ENCODE assay signal across 16 mouse cellular contexts in the genomic region with DNA sequence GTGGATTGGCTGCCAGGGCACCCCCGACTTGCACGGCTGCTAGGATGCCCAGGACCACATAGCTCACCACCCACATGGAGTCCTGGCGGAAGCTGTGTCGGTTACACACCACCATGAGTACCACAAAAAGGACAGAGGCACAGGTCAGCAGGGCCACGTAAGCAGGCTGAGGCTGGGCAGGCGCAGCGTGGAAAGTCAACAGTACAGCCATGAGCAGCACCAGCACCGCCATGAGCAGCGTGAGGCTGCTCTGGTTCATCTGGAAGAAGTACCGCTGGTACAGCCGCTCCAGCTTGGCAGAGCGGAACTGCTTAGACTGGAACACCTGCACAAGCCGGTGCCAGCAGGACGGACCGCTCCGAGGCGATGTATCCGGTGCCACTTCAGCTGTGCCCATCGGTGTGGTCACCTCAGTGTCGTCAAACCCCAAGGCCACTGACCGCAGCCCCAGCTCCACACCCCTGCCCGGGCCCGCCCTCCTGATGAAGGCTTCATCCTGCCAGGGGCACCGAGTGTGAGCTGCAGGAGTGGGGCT. TPM values are rescaled to one million over a fixed set of nuclear protein-coding genes. Genes with fewer than 3 reads are reported as not detected.
DNase-seq lines count a peak whose midpoint lies in the region; ATAC-seq and TF ChIP-seq lines count a peak whose summit lies in the region.
"Had no signal": no experiment of that assay in that cellular context is flagged by ENCODE, and none has a peak within 500 bp of the region (broad histone marks: within the 10 kb centered on the region; RNA-seq: fewer than 3 reads in every experiment).

No protein-coding gene starts in this region.

- H3K4me3 ChIP-seq in E14TG2a.4 (replicated peaks; ENCODE audit: low read length): peak overlapping the region; percentile 73
- H3K4me3 ChIP-seq in heart, embryonic 15.5 days: peak overlapping the region; percentile 65
- no peak overlapping the region for H3K4me3 ChIP-seq in liver, embryonic 12.5 days
- H3K4me3 ChIP-seq in layer of hippocampus, adult 2 months: no peak overlapping the region
- H3K4me3 ChIP-seq: lung, embryonic 15.5 days had no signal

- no peaks in the 10 kb centered on the region for H3K9me3 ChIP-seq in E14TG2a.4 (ENCODE audit: low read length)
- no peaks in the 10 kb centered on the region for H3K9me3 ChIP-seq in heart, embryonic 15.5 days (replicated peaks)
- no peaks in the 10 kb centered on the region for H3K9me3 ChIP-seq in liver, embryonic 12.5 days (replicated peaks)
- H3K9me3 ChIP-seq: lung, embryonic 15.5 days had no signal

- peaks cover 93% of the 10 kb centered on the region for H3K27me3 ChIP-seq in E14TG2a.4 (ENCODE audit: insufficient read depth, low read length)
- no peaks in the 10 kb centered on the region for H3K27me3 ChIP-seq in heart, embryonic 15.5 days
- no peaks in the 10 kb centered on the region for H3K27me3 ChIP-seq in liver, embryonic 12.5 days (replicated peaks)
- H3K27me3 ChIP-seq: lung, embryonic 15.5 days; Patski had no signal

- peaks cover 58% of the 10 kb centered on the region for H3K4me1 ChIP-seq in E14TG2a.4 (replicated peaks; ENCODE audit: low read depth, low read length)
- H3K4me1 ChIP-seq in heart, embryonic 15.5 days (replicated peaks): peaks cover 76% of the 10 kb centered on the region
- peaks cover 95% of the 10 kb centered on the region for H3K4me1 ChIP-seq in liver, embryonic 12.5 days

- no peak for TF ChIP-seq CTCF in E14TG2a.4 (conservative IDR thresholded peaks at IDR 0.05; ENCODE audit: low read length)
- no peak for TF ChIP-seq CTCF in layer of hippocampus, adult 2 months (conservative IDR thresholded peaks at IDR 0.05)

- H3K9ac ChIP-seq in heart, embryonic 15.5 days: peak overlapping the region; percentile 28; the same call in 1 of the 2 replicates
- H3K9ac ChIP-seq in liver, embryonic 12.5 days: peak overlapping the region; percentile 75; the same call in 1 of the 2 replicates
- H3K9ac ChIP-seq: lung, embryonic 15.5 days had no signal

- H3K36me3 ChIP-seq in E14TG2a.4 (ENCODE audit: insufficient read depth, low read length): no peaks in the 10 kb centered on the region
- H3K36me3 ChIP-seq in heart, embryonic 15.5 days: peaks cover 32% of the 10 kb centered on the region
- H3K36me3 ChIP-seq in liver, embryonic 12.5 days: peaks cover 59% of the 10 kb centered on the region

- peak overlapping the region; percentile 97 for H3K27ac ChIP-seq in heart, embryonic 15.5 days
- peak overlapping the region; percentile 99 for H3K27ac ChIP-seq in liver, embryonic 12.5 days
- H3K27ac ChIP-seq in layer of hippocampus, adult 2 months: no peak overlapping the region
- H3K27ac ChIP-seq: lung, embryonic 15.5 days had no signal

- ATAC-seq in heart, embryonic 15.5 days (replicated peaks; ENCODE audit: insufficient number of reproducible peaks, insufficient read depth, low FRiP score, low read depth): no peak
- no peak for ATAC-seq in liver, embryonic 12.5 days
- ATAC-seq: forebrain, embryonic 14.5 days; Patski had no signal

- peak; percentile 92 for DNase-seq in heart, adult 11 months
- DNase-seq in heart, adult 9 months (ENCODE audit: low spot score in 2 of 2): no peak
- DNase-seq in ovary, postnatal 36 days (ENCODE audit: low spot score): no peak
- no peak for DNase-seq in right cerebral cortex, adult 18-20 months
- DNase-seq in layer of hippocampus, adult 2 months (ENCODE audit: low spot score in 2 of 2): no peak
- DNase-seq: adrenal gland, postnatal 10 days; cerebellum, adult 11-12 months; embryo, embryonic 11 days had no signal

- peak overlapping the region; percentile 78 for H3K4me2 ChIP-seq in heart, embryonic 15.5 days
- H3K4me2 ChIP-seq in liver, embryonic 12.5 days: peak overlapping the region; percentile 84
- H3K4me2 ChIP-seq: lung, embryonic 15.5 days had no signal

- 83% methylated on average over 24 of the region's 24 CpGs for WGBS in heart, embryonic 15.5 days
- 92% methylated on average over 24 of the region's 24 CpGs for WGBS in liver, embryonic 12.5 days (ENCODE audit: insufficient replicate concordance)

RNA-seq across cellular contexts. Expression of a gene that starts 5.8 kb away (rescaled TPM):
- 36.5 and 43.0 TPM in 2 replicates for polyA plus RNA-seq in heart, embryonic 15.5 days (2015; fragmentation: Nextera tagmentation; extraction: Ambion mirVana)
- polyA plus RNA-seq in liver, embryonic 12.5 days (2016; fragmentation: Nextera tagmentation; extraction: Ambion mirVana): 9.7 and 10.2 TPM in 2 replicates
- total RNA-seq in layer of hippocampus, adult 2 months (2021): 10 to 100 TPM; 49.6 to 52.4 TPM

RNA-seq across cellular contexts. Expression of a gene that starts 26.5 kb away (rescaled TPM):
- polyA plus RNA-seq in heart, embryonic 15.5 days (2015; fragmentation: Nextera tagmentation; extraction: Ambion mirVana): 8.7 and 12.8 TPM in 2 replicates
- 3.8 and 4.9 TPM in 2 replicates for polyA plus RNA-seq in liver, embryonic 12.5 days (2016; fragmentation: Nextera tagmentation; extraction: Ambion mirVana)
- total RNA-seq in layer of hippocampus, adult 2 months (2021): 100 to 1,000 TPM; 207 to 212 TPM
- total RNA-seq: neutrophil, adult 5-6 weeks had no signal

RNA-seq across cellular contexts. Expression of a gene that starts 33.3 kb away (rescaled TPM):
- 0.40 and 0.74 TPM in 2 replicates for polyA plus RNA-seq in heart, embryonic 15.5 days (2015; fragmentation: Nextera tagmentation; extraction: Ambion mirVana)
- not detected in 2 replicates for polyA plus RNA-seq in liver, embryonic 12.5 days (2016; fragmentation: Nextera tagmentation; extraction: Ambion mirVana)
- not detected for total RNA-seq in layer of hippocampus, adult 2 months (2021)
- total RNA-seq: left cerebral cortex, adult 8-10 months; neutrophil, adult 5-6 weeks had no signal
- polyA plus RNA-seq: forebrain, embryonic 14.5 days; lung, embryonic 15.5 days had no signal

RNA-seq across cellular contexts. Expression of a gene that starts 33.4 kb away (rescaled TPM):
- polyA plus RNA-seq in heart, embryonic 15.5 days (2015; fragmentation: Nextera tagmentation; extraction: Ambion mirVana): 33.2 and 38.0 TPM in 2 replicates
- polyA plus RNA-seq in liver, embryonic 12.5 days (2016; fragmentation: Nextera tagmentation; extraction: Ambion mirVana): 34.4 and 35.5 TPM in 2 replicates
- total RNA-seq in layer of hippocampus, adult 2 months (2021): 10 to 100 TPM; 43.8 to 48.3 TPM

RNA-seq across cellular contexts. Expression of a gene that starts 58.6 kb away (rescaled TPM):
- 16.1 and 17.8 TPM in 2 replicates for polyA plus RNA-seq in heart, embryonic 15.5 days (2015; fragmentation: Nextera tagmentation; extraction: Ambion mirVana)
- 15.9 and 16.2 TPM in 2 replicates for polyA plus RNA-seq in liver, embryonic 12.5 days (2016; fragmentation: Nextera tagmentation; extraction: Ambion mirVana)
- 10 to 100 TPM; 79.7 to 87.4 TPM for total RNA-seq in layer of hippocampus, adult 2 months (2021)

Comparison
In these comparisons a context has a peak if more than half of its experiments do, and no peak if none do; other contexts are left out.
1. H3K4me3 ChIP-seq: peak in E14TG2a.4 (single experiment) and heart, embryonic 15.5 days (single experiment); none in liver, embryonic 12.5 days (single experiment) and layer of hippocampus, adult 2 months (single experiment).